Mouse (Mus musculus) ZHBTc4 (cell line): ENCODE measurements around the gene Kras.
A peak's percentile ranks its signal among the peaks of the same experiment; 100 is the strongest.

Experiments
- DNase-seq: peaks from one replicate; pipeline ENCODE4 v3.0.0-alpha.2; 2011; ENCODE audit warnings: low read depth, low spot score

The Kras gene

GRCm38 (mm10) chr6:145249291-145250184 lies 501 bp downstream of the Kras start:
- peak; percentile 81 for DNase-seq

- DNase-seq: no peak
Measured at GRCm38 (mm10) chr6:145247886-145248285, 2.2 kb downstream of the Kras start.

GRCm38 (mm10) chr6:145246841-145247240 lies 3.2 kb downstream of the Kras start:
- DNase-seq: no peak

GRCm38 (mm10) chr6:145242521-145242920 lies 7.5 kb downstream of the Kras start:
- DNase-seq: peak; percentile 32

GRCm38 (mm10) chr6:145240285-145240684 lies 9.8 kb downstream of the Kras start:
- no peak for DNase-seq

GRCm38 (mm10) chr6:145237148-145237547 lies 12.9 kb downstream of the Kras start:
- no peak for DNase-seq

GRCm38 (mm10) chr6:145235367-145235766 lies 14.7 kb downstream of the Kras start:
- DNase-seq: no peak

- peak; percentile 15 for DNase-seq
Measured at GRCm38 (mm10) chr6:145234391-145234790, 15.6 kb downstream of the Kras start.

GRCm38 (mm10) chr6:145226296-145226695 lies 23.7 kb downstream of the Kras start:
- no peak for DNase-seq

GRCm38 (mm10) chr6:145224246-145224645 lies 25.8 kb downstream of the Kras start:
- no peak for DNase-seq

- DNase-seq: no peak
Measured at GRCm38 (mm10) chr6:145215826-145216225, 34.2 kb downstream of the Kras start.

- DNase-seq: no peak
Measured at GRCm38 (mm10) chr6:145213916-145214315, 36.1 kb downstream of the Kras start.

- peak; percentile 96 for DNase-seq
Measured at GRCm38 (mm10) chr6:145211376-145212305, 38.4 kb downstream of the Kras start.

GRCm38 (mm10) chr6:145210816-145211338 lies 39.2 kb downstream of the Kras start, which contains the start of the genes Casc1 and Etfrf1:
Gene Casc1, minus strand, starts transcription at chr6:145211005.
Gene Etfrf1, plus strand, starts transcription at chr6:145211134.
- DNase-seq: peak; percentile 100

GRCm38 (mm10) chr6:145210056-145210680 lies 39.9 kb downstream of the Kras start:
- no peak for DNase-seq

GRCm38 (mm10) chr6:145205142-145205541 lies 44.9 kb downstream of the Kras start:
- DNase-seq: no peak

GRCm38 (mm10) chr6:145204440-145204839 lies 45.6 kb downstream of the Kras start:
- DNase-seq: no peak

- no peak for DNase-seq
Measured at GRCm38 (mm10) chr6:145202432-145203125, 47.5 kb downstream of the Kras start.

- no peak for DNase-seq
Measured at GRCm38 (mm10) chr6:145197949-145198686, 51.9 kb downstream of the Kras start.

- DNase-seq: no peak
Measured at GRCm38 (mm10) chr6:145193446-145193845, 56.6 kb downstream of the Kras start.
